ENCODE assay signal across 19 mouse cellular contexts in genomic region chr2:114915025-114915690, GRCm38 (mm10).
DNase-seq lines count a peak whose midpoint lies in the region; ATAC-seq and TF ChIP-seq lines count a peak whose summit lies in the region.
"Had no signal": no experiment of that assay in that cellular context is flagged by ENCODE, and none has a peak within 500 bp of the region (broad histone marks: within the 10 kb centered on the region; RNA-seq: fewer than 3 reads in every experiment).

No protein-coding gene starts in this region.

- no peak overlapping the region for H3K4me3 ChIP-seq in embryonic facial prominence, embryonic 14.5 days (ENCODE audit: low read depth, low read length)
- no peak overlapping the region for H3K4me3 ChIP-seq in embryonic facial prominence, embryonic 10.5 days
- H3K4me3 ChIP-seq in lung, adult 2 months (replicated peaks; ENCODE audit: extremely low read depth, low read depth, low read length), result no peak overlapping the region
- H3K4me3 ChIP-seq: embryonic facial prominence, embryonic 13.5 days; hindbrain, embryonic 10.5 days; midbrain, embryonic 12.5 days had no signal

- ATAC-seq in embryonic facial prominence, embryonic 14.5 days (ENCODE audit: low read depth), result no peak
- ATAC-seq: hindbrain, postnatal 0 days; intestine, postnatal 0 days had no signal

- no peaks in the 10 kb centered on the region for H3K27me3 ChIP-seq in embryonic facial prominence, embryonic 14.5 days (replicated peaks; ENCODE audit: control insufficient read depth, insufficient read depth, low read length)
- H3K27me3 ChIP-seq in embryonic facial prominence, embryonic 10.5 days (replicated peaks; ENCODE audit: low read depth, poor library complexity, severe bottlenecking), result no peaks in the 10 kb centered on the region
- H3K27me3 ChIP-seq: CH12.LX; embryonic facial prominence, embryonic 13.5 days; midbrain, embryonic 12.5 days had no signal

- H3K4me1 ChIP-seq in embryonic facial prominence, embryonic 14.5 days (ENCODE audit: control insufficient read depth, insufficient read depth, low read length), result peaks cover 6% of the 10 kb centered on the region; the same call in 1 of the 2 replicates
- peaks cover 8% of the 10 kb centered on the region for H3K4me1 ChIP-seq in embryonic facial prominence, embryonic 10.5 days
- H3K4me1 ChIP-seq in lung, adult 2 months (ENCODE audit: control insufficient read depth, insufficient read depth, low read length), result no peaks in the 10 kb centered on the region
- H3K4me1 ChIP-seq: hindbrain, embryonic 10.5 days had no signal

- TF ChIP-seq CTCF in lung, adult 2 months (IDR thresholded peaks at IDR 0.05; ENCODE audit: insufficient read depth, low read length), result no peak

- no peak overlapping the region for H3K4me2 ChIP-seq in embryonic facial prominence, embryonic 14.5 days (ENCODE audit: low read depth, low read length)
- H3K4me2 ChIP-seq: embryonic facial prominence, embryonic 13.5 days; liver, embryonic 11.5 days; midbrain, embryonic 12.5 days had no signal

- no peaks in the 10 kb centered on the region for H3K9me3 ChIP-seq in embryonic facial prominence, embryonic 14.5 days (ENCODE audit: control insufficient read depth, low read length)
- H3K9me3 ChIP-seq in embryonic facial prominence, embryonic 10.5 days, result no peaks in the 10 kb centered on the region
- H3K9me3 ChIP-seq: embryonic facial prominence, embryonic 13.5 days; hindbrain, embryonic 10.5 days; midbrain, embryonic 12.5 days had no signal

- no peak overlapping the region for H3K9ac ChIP-seq in embryonic facial prominence, embryonic 14.5 days (ENCODE audit: low read depth, low read length)
- H3K9ac ChIP-seq: embryonic facial prominence, embryonic 13.5 days; midbrain, embryonic 12.5 days had no signal

- whole genome bisulfite sequencing in embryonic facial prominence, embryonic 14.5 days, result 64% methylated on average over 6 of the region's 6 CpGs
- WGBS in embryonic facial prominence, embryonic 10.5 days, result 90% methylated on average over 6 of the region's 6 CpGs
- WGBS in lung, adult 2 months, result 73% methylated on average over 6 of the region's 6 CpGs

- no peak overlapping the region for H3K27ac ChIP-seq in embryonic facial prominence, embryonic 14.5 days (replicated peaks; ENCODE audit: low read depth, low read length)
- no peak overlapping the region for H3K27ac ChIP-seq in embryonic facial prominence, embryonic 10.5 days (replicated peaks)
- H3K27ac ChIP-seq: embryonic facial prominence, embryonic 13.5 days; hindbrain, embryonic 10.5 days; hindbrain, postnatal 0 days; midbrain, embryonic 12.5 days had no signal

- no peak for TF ChIP-seq POLR2A in lung, adult 2 months (IDR thresholded peaks at IDR 0.05; ENCODE audit: borderline replicate concordance, extremely low read depth, low read depth, low read length)

- DNase-seq in embryonic facial prominence, embryonic 14.5 days (ENCODE audit: low spot score), result peak; percentile 67
- DNase-seq in embryonic facial prominence, embryonic 10.5 days (ENCODE audit: low spot score), result no peak
- DNase-seq in kidney, adult 9 months, result peak; percentile 12
- no peak for DNase-seq in kidney, adult 18-20 months
- peak; percentile 6 for DNase-seq in lung, postnatal 10 days
- DNase-seq in lung, adult 2 months, result no peak
- no peak for DNase-seq in ovary, postnatal 36 days (ENCODE audit: low spot score)
- DNase-seq in urinary bladder, postnatal 25 days (ENCODE audit: low spot score), result no peak
- DNase-seq: cerebellum, adult 9-11 months; gastrocnemius, postnatal 36 days; lung, adult 18-20 months; thymus, postnatal 4 days had no signal

- no peaks in the 10 kb centered on the region for H3K36me3 ChIP-seq in embryonic facial prominence, embryonic 14.5 days (ENCODE audit: control insufficient read depth, insufficient read depth, low read length)
- H3K36me3 ChIP-seq in embryonic facial prominence, embryonic 10.5 days (replicated peaks), result no peaks in the 10 kb centered on the region
- H3K36me3 ChIP-seq: embryonic facial prominence, embryonic 13.5 days; hindbrain, embryonic 10.5 days; midbrain, embryonic 12.5 days had no signal

Comparison
In these comparisons a context has a peak if more than half of its experiments do, and no peak if none do; other contexts are left out.
1. DNase-seq: peak in embryonic facial prominence, embryonic 14.5 days (single experiment), kidney, adult 9 months (single experiment) and lung, postnatal 10 days (single experiment); none in embryonic facial prominence, embryonic 10.5 days (single experiment), kidney, adult 18-20 months (single experiment), lung, adult 2 months (single experiment), ovary, postnatal 36 days (single experiment) and urinary bladder, postnatal 25 days (single experiment).